Mouse (Mus musculus): ENCODE data around the gene Cyp2c70.
"Not testable (repeated sequence)": the region's sequence is repeated elsewhere in the genome, so short reads cannot be mapped to it uniquely, and the experiment has no call there.

Cyp2c70 gene

DNA sequence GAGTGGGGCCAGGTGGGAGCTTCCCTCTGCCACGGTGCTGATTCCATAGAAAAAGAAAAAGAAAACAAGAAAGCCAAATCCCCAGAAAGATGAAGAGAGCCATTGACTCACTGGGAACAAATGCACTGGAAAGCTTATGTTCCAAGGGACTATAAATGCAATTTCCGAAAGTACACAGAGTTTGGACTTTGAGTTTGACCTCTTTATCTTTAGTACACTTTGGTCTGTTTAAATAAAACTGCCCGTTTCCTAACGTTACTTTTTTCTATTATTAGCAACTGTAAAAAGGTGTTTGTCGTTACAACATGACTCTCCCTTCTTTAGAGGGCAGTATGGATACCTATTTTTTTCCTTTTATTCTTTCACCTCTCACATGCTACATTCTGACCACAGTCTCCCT, at the start of gene Cyp2c70:
Gene Cyp2c70 (minus strand): TSS at position 174 of the 400 bp plus-strand sequence.
- DNase-seq (ENCODE audit: low read depth, low spot score), result no peak

DNA sequence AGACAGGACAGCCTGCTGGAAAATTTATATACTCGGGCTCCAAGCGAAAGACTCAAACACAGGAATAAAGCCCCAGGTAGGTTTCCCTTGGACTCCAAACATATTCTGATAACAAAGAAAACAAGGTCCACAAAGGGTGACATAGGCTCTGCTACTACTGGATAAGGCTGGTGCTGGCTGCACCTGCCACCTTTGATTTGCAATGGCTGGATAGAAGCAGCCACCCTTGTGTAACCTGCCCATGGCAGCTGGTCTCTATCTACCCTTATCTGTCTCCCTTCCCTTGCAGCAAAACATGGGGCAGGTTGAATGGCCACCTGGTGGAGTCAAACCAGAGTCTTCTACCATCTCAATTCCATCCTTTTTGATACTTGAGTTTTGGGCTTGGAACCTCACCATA, 45.4 kb upstream of the Cyp2c70 start:
- no peak for DNase-seq (ENCODE audit: low read depth, low spot score)

DNA sequence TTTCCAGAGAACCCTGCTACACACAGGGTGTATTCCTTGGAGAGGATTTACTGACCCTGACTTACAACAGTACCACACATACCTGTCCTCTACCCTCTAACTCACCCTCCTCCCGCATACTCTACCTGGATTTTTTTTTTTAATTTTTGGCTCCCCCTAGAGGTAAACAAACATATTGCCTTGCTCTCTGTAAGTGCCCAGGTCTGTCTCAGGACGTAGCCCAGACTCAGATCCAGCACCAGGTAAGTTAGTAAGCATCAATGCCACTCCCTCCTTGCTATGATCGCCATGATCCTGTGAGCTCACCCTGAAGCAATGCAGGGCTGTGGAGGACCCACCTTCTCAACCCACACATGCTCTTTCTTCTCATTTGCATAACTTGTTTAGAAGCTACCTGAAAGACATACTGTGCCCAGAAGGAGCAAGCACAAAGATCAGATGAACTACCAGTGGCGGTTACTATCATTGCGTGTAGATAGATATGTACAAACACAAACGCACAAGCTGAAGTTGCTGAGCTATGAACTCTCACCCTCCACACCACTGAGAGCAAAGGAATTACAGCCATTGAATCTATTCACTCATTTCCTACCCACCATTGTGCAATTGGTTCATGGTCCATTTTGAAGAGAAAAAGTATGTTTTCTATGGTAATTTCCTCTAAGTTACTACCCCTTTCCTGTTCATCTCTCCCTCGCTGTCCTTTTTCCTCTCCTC, 44.9 kb upstream of the Cyp2c70 start:
- DNase-seq (ENCODE audit: low read depth, low spot score), result peak; percentile 61

DNA sequence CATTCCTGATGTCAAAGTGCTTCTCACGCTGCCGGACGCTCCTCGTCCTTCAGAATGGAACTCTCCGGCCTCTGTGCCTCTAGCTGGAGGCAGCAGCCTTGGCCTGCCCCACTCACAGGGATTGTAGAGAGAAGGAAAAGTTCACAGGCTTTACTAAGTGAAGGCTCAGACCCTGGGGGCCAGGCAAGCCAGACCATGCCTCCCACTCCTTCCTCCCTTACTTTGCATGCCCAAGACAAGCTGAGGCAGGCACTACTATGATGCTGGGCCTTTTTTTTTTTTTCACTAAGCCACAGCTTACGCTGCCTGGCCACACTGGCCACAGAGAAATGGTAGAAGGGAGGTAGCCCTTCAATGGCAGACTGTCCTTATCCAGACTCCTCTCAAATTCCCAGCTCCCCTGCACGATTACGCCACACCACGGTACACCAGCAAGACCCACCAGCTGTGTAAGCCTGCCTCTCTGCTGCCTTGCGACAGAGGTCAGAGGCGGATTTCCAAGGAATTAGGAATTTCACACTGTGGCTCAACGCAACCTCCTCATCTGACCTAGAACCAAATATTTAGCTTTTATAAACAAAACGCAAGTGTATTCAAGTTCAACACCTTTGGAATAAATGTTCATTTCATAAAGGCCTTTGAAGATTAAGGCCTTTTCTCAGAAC, 44.1 kb upstream of the Cyp2c70 start:
- no peak for DNase-seq (ENCODE audit: low read depth, low spot score)

DNA sequence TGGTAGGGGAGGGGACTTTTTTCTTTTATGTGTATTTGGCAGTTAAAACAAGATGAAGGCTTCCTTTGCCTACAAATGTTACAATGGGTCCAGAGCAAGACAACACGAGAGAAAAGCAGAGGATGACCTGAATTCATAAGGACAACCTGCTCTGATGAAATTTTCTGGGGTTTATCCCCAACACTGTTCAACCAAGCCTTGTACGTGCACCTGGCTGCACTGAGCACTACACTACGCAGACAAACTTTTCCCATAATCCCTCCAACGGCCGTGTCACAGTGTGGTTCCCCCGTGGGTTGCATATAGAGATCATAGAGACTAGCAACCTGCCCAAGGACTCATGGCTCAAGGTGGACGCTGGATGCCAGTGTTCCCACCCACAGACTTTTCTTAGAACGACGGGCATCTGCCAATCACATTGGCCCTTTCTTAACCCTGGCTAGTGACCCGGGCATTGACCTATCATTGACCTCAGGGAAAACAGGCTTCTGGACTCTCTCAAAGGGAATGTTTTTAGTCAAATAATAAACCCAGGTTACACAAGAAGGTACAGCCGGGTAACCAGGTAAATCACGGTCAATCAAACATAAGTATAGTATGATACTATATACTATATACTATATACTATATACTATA, 39.5 kb upstream of the Cyp2c70 start:
- no peak for DNase-seq (ENCODE audit: low read depth, low spot score)

DNA sequence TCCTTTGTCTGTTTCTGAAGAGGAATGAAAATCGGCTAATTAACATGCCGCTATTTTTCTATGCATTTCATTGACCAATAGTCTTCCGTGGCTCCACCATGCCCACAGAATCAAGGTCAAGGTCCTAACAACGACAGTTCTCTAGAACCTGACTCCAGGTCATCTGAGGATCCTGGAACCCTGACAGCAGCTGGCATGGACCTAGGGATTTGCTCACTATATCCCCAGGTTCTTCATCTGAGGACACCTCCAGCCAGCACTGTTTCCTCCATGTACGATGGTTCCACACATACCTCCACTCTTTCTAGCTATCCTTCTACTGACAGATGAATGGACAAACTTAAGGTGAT, 38.6 kb upstream of the Cyp2c70 start:
- no peak for DNase-seq (ENCODE audit: low read depth, low spot score)

DNA sequence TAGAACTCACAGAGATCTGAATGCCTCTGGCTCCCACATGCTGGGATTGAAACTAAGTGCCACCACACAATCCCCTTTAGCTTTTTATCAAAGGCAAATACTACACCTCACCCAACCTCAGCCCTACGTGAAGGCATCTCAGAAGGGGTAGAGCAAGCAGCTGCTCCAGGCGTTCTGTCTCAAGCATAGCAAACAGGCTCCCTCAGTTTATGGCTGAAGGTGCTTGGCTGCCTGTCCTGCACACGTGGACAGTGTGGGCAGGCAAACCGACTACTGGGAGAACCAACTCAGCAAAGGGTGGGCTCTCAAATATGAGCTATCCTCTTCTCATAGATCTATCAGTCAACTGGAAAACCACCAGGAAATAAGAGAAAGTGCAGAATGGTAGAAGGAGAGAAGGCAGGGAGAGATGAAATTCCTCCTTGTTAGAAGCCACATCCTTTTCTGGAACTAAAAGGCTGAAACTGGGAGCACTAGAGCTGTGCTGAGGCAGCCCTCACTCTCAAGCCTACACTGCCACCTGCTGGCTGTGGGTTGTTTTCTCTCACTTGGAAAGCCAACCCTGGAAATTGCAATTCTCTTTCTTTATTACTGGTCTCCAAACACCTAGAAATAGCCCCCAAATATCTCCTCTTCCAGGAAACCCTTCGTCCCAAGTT, 38.1 kb upstream of the Cyp2c70 start:
- DNase-seq (ENCODE audit: low read depth, low spot score), result peak; percentile 66

DNA sequence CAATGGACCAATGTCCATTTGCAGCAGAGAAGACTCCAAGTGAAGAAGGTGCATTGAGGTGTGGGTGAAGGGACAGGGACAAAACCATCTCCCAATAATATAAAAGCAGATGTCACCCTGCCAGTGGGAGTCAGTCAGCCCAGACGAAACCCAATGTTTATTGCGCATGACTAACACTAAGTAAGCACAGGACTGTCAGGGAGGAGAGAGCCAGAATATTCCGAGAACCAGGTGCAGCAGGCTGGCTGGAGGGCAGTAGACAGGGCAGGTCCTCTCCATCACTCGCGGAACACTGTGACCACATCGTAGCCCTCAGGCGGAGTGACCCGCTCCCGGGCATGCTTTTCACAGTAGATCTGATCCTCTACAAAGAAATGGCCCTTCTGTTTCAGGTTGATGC, 35.2 kb upstream of the Cyp2c70 start:
- DNase-seq (ENCODE audit: low read depth, low spot score), result not testable (repeated sequence)

DNA sequence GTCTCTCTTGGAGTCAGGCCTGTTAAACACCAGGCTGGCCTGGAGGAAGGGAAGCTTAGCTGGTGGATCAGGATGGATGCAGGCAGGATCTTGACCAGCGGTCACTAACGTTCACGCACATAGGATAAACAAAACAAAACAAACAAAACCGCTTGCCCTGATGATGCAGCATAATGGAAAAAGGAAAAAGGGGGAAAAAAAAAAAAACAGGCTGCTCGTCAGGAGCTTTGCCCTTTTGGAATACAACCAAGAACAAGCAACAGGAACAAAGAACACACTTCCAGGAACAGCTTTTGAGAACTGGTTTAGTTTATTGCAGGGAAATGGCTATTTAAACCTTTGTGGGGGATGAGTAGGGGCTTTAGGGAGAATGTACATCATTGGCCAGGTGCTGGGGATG, 33.7 kb upstream of the Cyp2c70 start:
- DNase-seq (ENCODE audit: low read depth, low spot score), result no peak

DNA sequence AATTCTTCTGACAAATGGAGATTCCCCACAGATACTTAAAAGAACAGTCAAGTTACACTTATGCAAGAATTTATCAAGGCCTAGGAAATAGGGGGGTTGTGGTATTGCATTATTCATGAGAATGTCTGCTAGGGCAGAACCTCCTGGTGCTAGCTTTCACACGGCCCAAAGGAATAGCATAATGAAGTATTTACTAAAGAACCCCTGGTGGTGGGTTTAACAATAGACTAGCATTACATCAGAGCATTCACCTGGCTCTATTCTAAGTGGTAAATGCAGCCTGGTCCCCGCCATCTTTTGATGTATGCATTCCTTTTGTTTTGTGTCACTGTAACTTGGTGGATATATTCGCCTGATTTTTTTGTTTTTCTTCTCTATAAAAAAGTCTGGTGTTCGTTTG, 15.8 kb upstream of the Cyp2c70 start:
- DNase-seq (ENCODE audit: low read depth, low spot score), result peak; percentile 96

DNA sequence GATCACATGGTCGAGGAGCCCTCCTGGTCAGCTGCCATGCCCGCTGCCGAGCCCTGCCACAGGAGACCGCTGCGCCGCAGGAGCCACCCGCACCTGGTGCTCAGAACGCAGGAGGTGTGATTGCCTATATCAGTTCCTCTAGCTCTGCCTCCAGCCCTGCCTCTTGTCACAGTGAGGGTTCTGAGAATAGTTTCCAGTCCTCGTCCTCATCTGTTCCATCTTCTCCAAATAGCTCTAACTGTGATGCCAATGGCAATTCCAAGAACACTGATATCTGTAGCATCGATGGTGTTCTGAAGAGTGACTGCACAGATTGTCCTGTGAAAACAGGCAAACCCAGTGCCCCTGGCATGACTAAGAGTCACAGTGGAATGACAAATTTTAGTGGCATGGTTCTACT, 3.5 kb upstream of the Cyp2c70 start:
- no peak for DNase-seq (ENCODE audit: low read depth, low spot score)

DNA sequence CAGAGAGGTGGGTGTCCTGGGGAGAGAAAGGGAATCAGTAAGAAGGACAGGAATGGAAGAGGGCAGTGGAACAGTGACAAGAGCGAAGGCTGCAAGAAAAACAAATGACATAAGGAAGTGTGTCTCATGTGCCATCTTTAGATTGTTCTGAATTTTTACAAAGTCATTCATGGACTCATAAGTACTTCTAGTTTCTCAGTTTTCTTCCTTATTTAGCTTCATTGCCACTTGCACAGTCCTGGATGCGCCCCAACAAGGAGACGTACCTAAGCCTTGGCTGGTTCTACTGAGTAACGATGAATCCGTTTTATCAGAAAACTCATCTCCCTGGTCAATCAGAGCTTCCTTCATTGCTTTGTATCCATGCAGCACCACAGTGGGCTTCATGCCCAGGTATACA, 3.5 kb downstream of the Cyp2c70 start:
- DNase-seq (ENCODE audit: low read depth, low spot score), result no peak

DNA sequence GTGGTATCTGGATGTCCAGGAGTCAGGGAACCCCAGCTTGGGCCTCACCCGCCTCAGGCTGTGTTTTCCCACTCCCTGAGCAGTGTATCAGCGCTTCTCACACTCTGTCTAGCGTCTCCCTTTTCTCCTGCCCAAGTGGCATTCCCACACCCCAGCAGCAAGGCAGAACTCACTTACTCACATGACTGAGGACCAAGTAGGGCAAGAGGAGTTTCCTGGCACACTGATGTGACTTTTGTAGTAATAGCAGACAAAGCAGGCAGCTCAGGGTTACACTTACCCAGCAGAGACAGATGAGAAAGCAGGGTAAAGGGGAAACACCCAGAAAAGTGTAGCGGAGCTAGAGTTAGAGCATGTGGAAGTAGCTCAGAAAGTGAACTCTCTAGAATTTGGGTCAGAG, 8.8 kb downstream of the Cyp2c70 start:
- no peak for DNase-seq (ENCODE audit: low read depth, low spot score)

DNA sequence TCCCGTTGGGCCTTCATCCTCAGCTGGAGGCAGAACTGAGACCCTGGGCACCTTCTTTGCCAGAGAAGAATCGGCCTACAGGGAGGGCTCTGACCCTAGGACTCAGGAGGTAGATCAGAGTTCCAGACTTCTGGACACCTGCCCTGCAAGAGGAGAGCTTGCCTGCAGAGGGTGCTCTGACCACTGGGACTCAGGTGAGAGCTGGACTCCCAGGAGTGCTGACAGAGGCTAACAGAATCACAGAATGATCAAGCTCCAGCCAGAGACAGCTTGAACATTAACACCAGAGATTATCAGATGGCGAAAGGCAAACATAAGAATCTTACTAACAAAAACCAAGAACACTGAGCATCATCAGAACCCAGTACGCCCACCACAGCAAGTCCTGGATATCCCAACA, 18.7 kb downstream of the Cyp2c70 start:
- DNase-seq (ENCODE audit: low read depth, low spot score), result not testable (repeated sequence)

DNA sequence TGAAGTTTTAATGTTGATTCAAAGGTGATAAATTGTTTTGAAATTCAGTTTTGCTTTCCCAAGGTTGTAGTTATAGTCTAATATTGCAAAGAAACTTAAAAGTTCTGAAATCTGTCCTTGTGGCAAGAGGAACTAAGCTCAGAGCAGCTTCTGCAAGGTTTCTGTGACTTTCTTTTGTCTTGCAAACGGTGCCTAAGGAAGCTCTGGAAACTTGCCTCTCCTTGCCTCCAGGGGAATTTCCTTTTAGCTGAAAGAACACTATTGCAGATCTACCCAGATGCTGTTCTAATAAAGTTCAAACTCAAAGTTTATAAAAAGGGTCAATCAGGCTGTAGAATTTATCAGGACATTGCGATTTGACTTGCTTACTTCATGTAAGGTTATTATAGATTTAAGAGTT, 60.1 kb downstream of the Cyp2c70 start:
- peak; percentile 67 for DNase-seq (ENCODE audit: low read depth, low spot score)

DNA sequence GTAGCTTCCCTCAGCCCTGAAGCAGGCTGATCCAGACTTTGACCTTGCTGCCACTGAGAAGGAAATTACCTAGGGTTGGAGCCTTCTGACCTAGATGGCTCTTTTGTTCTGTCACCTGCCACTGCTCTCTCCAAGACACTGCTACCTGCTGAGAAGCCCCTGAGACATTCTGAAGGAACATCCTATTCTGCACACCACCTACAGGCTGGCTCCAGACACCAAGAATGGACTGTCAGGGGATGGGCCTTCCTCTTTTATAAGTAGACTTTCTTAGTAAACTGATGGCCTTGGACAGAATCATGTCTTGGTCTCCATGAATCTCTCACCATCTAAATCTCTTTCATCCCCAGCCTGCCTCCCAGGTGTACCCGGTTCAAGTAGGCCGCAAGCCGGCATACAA, 62.0 kb downstream of the Cyp2c70 start:
- peak; percentile 71 for DNase-seq (ENCODE audit: low read depth, low spot score)

DNA sequence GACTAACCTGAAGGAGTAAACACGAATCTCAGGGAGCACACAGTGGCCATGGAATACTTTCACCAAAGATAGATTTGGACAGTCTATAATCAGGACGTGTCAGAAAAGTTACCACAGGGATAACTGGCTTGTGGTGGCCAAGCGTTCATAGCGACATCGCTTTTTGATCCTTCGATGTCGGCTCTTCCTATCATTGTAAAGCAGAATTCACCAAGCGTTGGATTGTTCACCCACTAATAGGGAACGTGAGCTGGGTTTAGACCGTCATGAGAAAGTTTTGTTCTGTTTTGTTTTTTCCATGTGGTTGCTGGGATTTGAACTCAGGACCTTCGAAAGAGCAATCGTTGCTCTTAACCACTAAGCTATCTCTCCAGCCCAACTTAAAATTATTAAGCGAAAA, 67.5 kb downstream of the Cyp2c70 start:
- DNase-seq (ENCODE audit: low read depth, low spot score), result not testable (repeated sequence)
